Mouse (Mus musculus) spleen, adult 2 months (tissue): Measurements from ENCODE around the gene Zbtb20.

Experiments used
- CTCF ChIP-seq: fragments of 200-500 bp; IDR thresholded peaks from 2 replicates; pipeline ENCODE4 v1.5.1; 2011; ENCODE audit warnings: mild to moderate bottlenecking, inconsistent platforms; ENCODE audit not compliant: insufficient read depth, insufficient read length, insufficient replicate concordance; ENCODE audit errors: extremely low read depth
- POLR2A ChIP-seq: fragments of 200-500 bp; IDR thresholded peaks from 2 replicates; pipeline ENCODE4 v1.6.1; 2011; ENCODE audit warnings: low read depth, low read length, inconsistent platforms

DNA sequence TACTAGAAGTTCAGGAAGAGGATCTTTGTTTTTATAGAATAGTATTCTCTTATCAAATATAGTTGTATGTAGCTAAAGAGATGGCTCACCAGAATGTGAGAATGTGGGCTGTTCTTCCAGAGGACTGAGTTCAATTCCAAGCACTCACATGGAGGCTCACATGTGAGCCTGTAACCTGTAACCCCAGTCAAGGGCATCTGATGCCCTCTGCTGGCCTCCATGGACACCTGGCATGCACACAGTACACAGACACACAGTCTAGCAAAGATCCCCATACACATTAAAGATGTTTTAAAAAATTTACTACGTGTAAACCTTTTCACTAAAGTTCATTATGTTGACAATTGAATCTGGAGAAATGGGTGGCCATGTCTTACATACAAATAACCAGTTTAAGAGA is 343.7 kb downstream of the Zbtb20 start:
- TF ChIP-seq CTCF = no peak
- no peak for TF ChIP-seq POLR2A
